Mouse (Mus musculus) lung, embryonic 14.5 days (tissue): ENCODE measurements around the gene Krt24. TPM values are rescaled to one million over a fixed set of nuclear protein-coding genes. Genes with fewer than 3 reads are reported as not detected.

Experiments used
- ATAC-seq: fragments of 200-750 bp; cut with Nextera tagmentation; 2 replicates; pipeline ENCODE4 v1.8.0; 2017; ENCODE audit warnings: mild to moderate bottlenecking, moderate TSS enrichment, moderate library complexity; ENCODE audit not compliant: insufficient read depth
- DNase-seq: peaks from one replicate; pipeline ENCODE4 v3.0.0-alpha.2; 2015
- H3K27ac ChIP-seq: fragments of 300-500 bp; sonication (generic); 2 replicates; pipeline ENCODE4 v1.5.1; 2014; ENCODE audit warnings: low read depth, mild to moderate bottlenecking, moderate library complexity
- H3K27me3 ChIP-seq: fragments of 300-500 bp; sonication (generic); 2 replicates; pipeline ENCODE4 v1.6.1; 2014; ENCODE audit warnings: low read length, control low read depth; ENCODE audit not compliant: insufficient read depth
- H3K36me3 ChIP-seq: fragments of 300-500 bp; sonication (generic); 2 replicates; pipeline ENCODE4 v1.6.1; 2014; ENCODE audit warnings: control low read depth; ENCODE audit not compliant: insufficient read depth
- H3K4me1 ChIP-seq: fragments of 300-500 bp; sonication (generic); 2 replicates; pipeline ENCODE4 v1.6.1; 2014; ENCODE audit warnings: antibody characterized with exemption, control low read depth; ENCODE audit not compliant: insufficient read depth
- H3K4me2 ChIP-seq: fragments of 300-500 bp; sonication (generic); 2 replicates; pipeline ENCODE4 v1.6.1; 2014; ENCODE audit warnings: mild to moderate bottlenecking
- H3K4me3 ChIP-seq: fragments of 300-500 bp; sonication (generic); 2 replicates; pipeline ENCODE4 v1.5.1; 2014; ENCODE audit warnings: low read depth, low read length
- H3K9ac ChIP-seq: fragments of 300-500 bp; sonication (generic); 2 replicates; pipeline ENCODE4 v1.6.1; 2014
- H3K9me3 ChIP-seq: fragments of 300-500 bp; sonication (generic); 2 replicates; pipeline ENCODE4 v1.6.1; 2016; ENCODE audit warnings: low read depth, low read length, control low read depth
- CTCF ChIP-seq: IDR thresholded peaks from 2 replicates; pipeline ENCODE4 v1.5.1; 2016; ENCODE audit warnings: antibody characterized with exemption, low read depth
- WGBS: fragments of 180-500 bp; shearing (Covaris S2); extraction: QIAGEN DNeasy Blood & Tissue Kit; methylation state at CpG from one replicate; pipeline ENCODE4 v1.1.7; 2014; 5-methylcytosine and 5-hydroxymethylcytosine counted together
- polyA plus RNA-seq: library from polyadenylated mRNA; unstranded; fragments of >200 nt; fragmentation: Nextera tagmentation; extraction: Ambion mirVana; gene quantifications from 2 replicates; pipeline ENCODE4 v1.2.1, GENCODE M21; 2014

Gene Krt24
- polyA plus RNA-seq, 1 experiment from 2014 or later = not detected

DNA sequence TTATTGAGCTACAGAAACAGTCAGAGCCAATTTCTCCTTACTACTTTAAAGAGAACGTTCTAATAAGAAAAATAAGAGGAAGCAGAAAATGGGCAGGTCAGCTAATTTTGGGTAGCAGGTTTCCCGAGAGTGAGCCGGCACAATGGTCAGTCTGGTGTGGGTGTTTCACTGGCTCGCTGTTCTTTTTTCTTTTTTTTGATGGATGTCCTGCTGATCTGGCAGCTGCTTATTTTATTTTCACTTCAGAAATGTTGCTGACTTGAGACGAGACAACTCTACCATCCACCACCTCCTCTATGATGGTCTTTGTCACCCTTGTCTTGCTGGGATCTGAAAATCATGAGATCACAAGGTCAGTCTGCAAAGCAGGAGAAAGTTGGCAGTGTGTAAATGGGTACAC, 5.1 kb downstream of the Krt24 start:
- ATAC-seq (no peak), DNase-seq (no peak)
- no peak overlapping the region for H3K4me2 ChIP-seq
- no peak overlapping the region for H3K27ac ChIP-seq
- no peak overlapping the region for H3K4me3 ChIP-seq
- no peaks in the 10 kb centered on the region for H3K9me3 ChIP-seq
- 54% methylated on average over 5 of the region's 5 CpGs for WGBS
- no peak for TF ChIP-seq CTCF
- no peaks in the 10 kb centered on the region for H3K4me1 ChIP-seq
- no peak overlapping the region for H3K9ac ChIP-seq
- H3K36me3 ChIP-seq = no peaks in the 10 kb centered on the region
- H3K27me3 ChIP-seq = no peaks in the 10 kb centered on the region

- Histone ChIP-seq H3K27ac (no peak overlapping the region), H3K4me3 (no peak overlapping the region), H3K36me3 (no peaks in the 10 kb centered on the region), H3K4me2 (no peak overlapping the region), H3K9ac (no peak overlapping the region), H3K4me1 (no peaks in the 10 kb centered on the region), H3K9me3 (no peaks in the 10 kb centered on the region), H3K27me3 (no peaks in the 10 kb centered on the region)
- ATAC-seq = no peak
- 30% methylated on average over 7 of the region's 7 CpGs for WGBS
- DNase-seq = peak; percentile 19
- TF ChIP-seq CTCF = no peak
Measured at GRCm38 (mm10) chr11:99276786-99277185, 8.3 kb downstream of the Krt24 start.

DNA sequence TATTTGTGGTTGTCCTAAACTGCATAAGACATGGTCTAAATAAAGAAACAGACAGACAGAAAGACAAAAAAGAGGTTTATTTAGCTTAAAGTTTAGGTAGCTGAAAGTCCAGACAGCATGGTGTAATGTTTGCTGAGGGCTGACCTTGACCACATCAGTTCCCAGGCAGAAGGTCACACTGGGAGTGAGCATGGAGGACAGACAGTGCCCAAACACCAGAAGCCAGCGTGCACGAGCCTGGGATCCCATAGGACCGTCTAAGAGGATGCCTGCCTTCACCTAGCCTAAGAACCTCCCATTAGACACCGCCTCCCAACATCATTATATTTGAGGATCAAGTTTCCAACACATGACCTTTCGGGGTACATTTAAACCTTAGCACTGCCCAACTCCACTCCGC, 9.4 kb downstream of the Krt24 start:
- Histone ChIP-seq H3K4me2 (no peak overlapping the region), H3K4me3 (no peak overlapping the region), H3K27me3 (no peaks in the 10 kb centered on the region), H3K36me3 (no peaks in the 10 kb centered on the region), H3K9ac (no peak overlapping the region), H3K27ac (no peak overlapping the region), H3K4me1 (no peaks in the 10 kb centered on the region), H3K9me3 (no peaks in the 10 kb centered on the region)
- DNase-seq = no peak
- ATAC-seq = no peak
- WGBS = 55% methylated on average over 6 of the region's 6 CpGs
- no peak for TF ChIP-seq CTCF

- no peak overlapping the region for H3K27ac ChIP-seq
- no peaks in the 10 kb centered on the region for H3K27me3 ChIP-seq
- ATAC-seq = no peak
- H3K9me3 ChIP-seq = no peaks in the 10 kb centered on the region
- 70% methylated on average over 4 of the region's 4 CpGs for WGBS
- no peak for DNase-seq
- H3K4me3 ChIP-seq = no peak overlapping the region
- no peaks in the 10 kb centered on the region for H3K4me1 ChIP-seq
- H3K36me3 ChIP-seq = no peaks in the 10 kb centered on the region
- TF ChIP-seq CTCF = no peak
- H3K4me2 ChIP-seq = no peak overlapping the region
- no peak overlapping the region for H3K9ac ChIP-seq
Measured at GRCm38 (mm10) chr11:99272721-99273120, 12.3 kb downstream of the Krt24 start.

DNA sequence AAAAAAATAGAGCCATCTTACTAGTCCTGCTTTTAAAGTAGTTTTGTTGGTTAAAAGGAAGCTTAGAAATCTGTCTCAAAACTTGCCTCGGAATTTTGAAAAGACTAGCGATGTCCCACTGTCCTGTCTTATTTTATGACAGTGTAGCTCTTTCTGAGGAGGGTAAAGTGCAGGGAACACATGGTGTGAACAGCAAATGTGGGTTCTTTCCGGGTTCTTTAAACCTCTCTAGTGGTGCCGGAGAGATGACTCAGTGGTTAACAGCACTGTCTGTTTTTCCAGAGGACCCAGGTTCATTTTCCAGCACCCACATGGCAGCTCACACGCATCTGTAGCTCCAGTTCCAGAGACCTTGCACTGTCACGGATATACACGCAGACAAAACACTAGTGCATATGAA, 15.9 kb downstream of the Krt24 start:
- no peak overlapping the region for H3K27ac ChIP-seq
- H3K36me3 ChIP-seq = no peaks in the 10 kb centered on the region
- no peaks in the 10 kb centered on the region for H3K4me1 ChIP-seq
- DNase-seq = no peak
- 67% methylated on average over 7 of the region's 7 CpGs for WGBS
- no peak overlapping the region for H3K9ac ChIP-seq
- H3K4me2 ChIP-seq = no peak overlapping the region
- TF ChIP-seq CTCF = no peak
- no peaks in the 10 kb centered on the region for H3K27me3 ChIP-seq
- no peak overlapping the region for H3K4me3 ChIP-seq
- no peaks in the 10 kb centered on the region for H3K9me3 ChIP-seq
- ATAC-seq = no peak

- ATAC-seq = no peak
- H3K9ac ChIP-seq = no peak overlapping the region
- DNase-seq = peak; percentile 19
Measured at GRCm38 (mm10) chr11:99265796-99266195, 19.3 kb downstream of the Krt24 start.

GRCm38 (mm10) chr11:99265220-99265619, 19.8 kb downstream of the Krt24 start:
- peak; percentile 14 for DNase-seq
- no peaks in the 10 kb centered on the region for H3K9me3 ChIP-seq
- H3K4me3 ChIP-seq = no peak overlapping the region
- H3K9ac ChIP-seq = no peak overlapping the region
- no peak for ATAC-seq
- no peaks in the 10 kb centered on the region for H3K36me3 ChIP-seq
- TF ChIP-seq CTCF = no peak
- H3K4me2 ChIP-seq = no peak overlapping the region
- H3K27ac ChIP-seq = no peak overlapping the region
- WGBS = 59% methylated on average over 9 of the region's 9 CpGs
- H3K4me1 ChIP-seq = no peaks in the 10 kb centered on the region
- no peaks in the 10 kb centered on the region for H3K27me3 ChIP-seq

More at GRCm38 (mm10) chr11:99265796-99266195, 19.3 kb downstream of the Krt24 start:
- H3K27me3 ChIP-seq = no peaks in the 10 kb centered on the region
- H3K4me3 ChIP-seq = no peak overlapping the region
- no peak for TF ChIP-seq CTCF
- no peaks in the 10 kb centered on the region for H3K9me3 ChIP-seq
- WGBS = 55% methylated on average over 9 of the region's 9 CpGs
- no peak overlapping the region for H3K27ac ChIP-seq
- no peak overlapping the region for H3K4me2 ChIP-seq
- no peaks in the 10 kb centered on the region for H3K36me3 ChIP-seq
- no peaks in the 10 kb centered on the region for H3K4me1 ChIP-seq

GRCm38 (mm10) chr11:99256213-99256612, 28.8 kb downstream of the Krt24 start:
- ATAC-seq = no peak
- TF ChIP-seq CTCF = no peak
- 57% methylated on average over 4 of the region's 4 CpGs for WGBS

More at GRCm38 (mm10) chr11:99256213-99256612, 28.8 kb downstream of the Krt24 start:
- Histone ChIP-seq H3K9ac (no peak overlapping the region), H3K9me3 (no peaks in the 10 kb centered on the region), H3K4me3 (no peak overlapping the region), H3K4me1 (no peaks in the 10 kb centered on the region), H3K27ac (no peak overlapping the region), H3K27me3 (no peaks in the 10 kb centered on the region), H3K4me2 (no peak overlapping the region), H3K36me3 (no peaks in the 10 kb centered on the region)
- DNase-seq = no peak
